Mouse (Mus musculus): ENCODE results near the gene Gcfc2. TPM values are rescaled to one million over a fixed set of nuclear protein-coding genes. Genes with fewer than 3 reads are reported as not detected.

Gcfc2 gene
- total and polyA plus RNA-seq, 3 experiments, result 9.8 to 15.1 TPM; not detected in 1

- H3K79me2 ChIP-seq (ENCODE audit: control insufficient read depth, insufficient read depth, low read length, poor library complexity), result no peaks in the 10 kb centered on the region
- no peak overlapping the region for H3K27ac ChIP-seq (ENCODE audit: control insufficient read depth, low read depth, low read length)
- no peak for DNase-seq (ENCODE audit: low read depth, low spot score)
- no peaks in the 10 kb centered on the region for H3K27me3 ChIP-seq (ENCODE audit: control insufficient read depth in 1 of 2, insufficient read depth in 2 of 2, low read length in 2 of 2)
- no peaks in the 10 kb centered on the region for H3K9me3 ChIP-seq (replicated peaks; ENCODE audit: insufficient read depth, low read length)
- no peak overlapping the region for H3K9ac ChIP-seq (ENCODE audit: control insufficient read depth, low read depth, low read length, poor library complexity, severe bottlenecking)
- peaks cover 0 to 20% of the 10 kb centered on the region in 2 experiments; a peak in 2 of 4 replicates for H3K36me3 ChIP-seq (ENCODE audit: control insufficient read depth in 1 of 2, insufficient read depth in 2 of 2, low read length in 2 of 2)
- no peak overlapping the region for H3K4me3 ChIP-seq (ENCODE audit: control insufficient read depth in 1 of 2, insufficient read depth in 1 of 2, low read depth in 2 of 2, low read length in 2 of 2)
- TF ChIP-seq MAFK (IDR thresholded peaks at IDR 0.05; ENCODE audit: borderline replicate concordance, low read depth, low read length) (no peak), KAT2A (conservative IDR thresholded peaks at IDR 0.05; ENCODE audit: low read depth, low read length) (no peak), NRF1 (IDR thresholded peaks at IDR 0.05; ENCODE audit: insufficient read depth, low read depth, low read length, poor library complexity, severe bottlenecking) (no peak), ZMIZ1 (IDR thresholded peaks at IDR 0.05; ENCODE audit: low read depth, low read length) (0 out of 2 replicates have a peak, but pooled peaks have one; percentile 19), USF1 (IDR thresholded peaks at IDR 0.05; ENCODE audit: low read depth, low read length) (no peak)
- H3K4me1 ChIP-seq (ENCODE audit: control insufficient read depth in 1 of 2, insufficient read depth in 2 of 2, low read length in 2 of 2), result no peaks in the 10 kb centered on the region
Observed at GRCm38 (mm10) chr6:81957992-81958391, 34.5 kb downstream of the Gcfc2 start.

- Histone ChIP-seq H3K27me3 (ENCODE audit: control insufficient read depth in 1 of 2, insufficient read depth in 2 of 2, low read length in 2 of 2) (no peaks in the 10 kb centered on the region), H3K4me1 (ENCODE audit: control insufficient read depth in 1 of 2, insufficient read depth in 2 of 2, low read length in 2 of 2) (peaks cover 0 to 4% of the 10 kb centered on the region in 2 experiments; a peak in 1 of 4 replicates), H3K9ac (ENCODE audit: control insufficient read depth, low read depth, low read length, poor library complexity, severe bottlenecking) (no peak overlapping the region), H3K4me3 (ENCODE audit: control insufficient read depth in 1 of 2, insufficient read depth in 1 of 2, low read depth in 2 of 2, low read length in 2 of 2) (no peak overlapping the region), H3K9me3 (replicated peaks; ENCODE audit: insufficient read depth, low read length) (no peaks in the 10 kb centered on the region), H3K79me2 (ENCODE audit: control insufficient read depth, insufficient read depth, low read length, poor library complexity) (peaks cover 7% of the 10 kb centered on the region), H3K36me3 (ENCODE audit: control insufficient read depth in 1 of 2, insufficient read depth in 2 of 2, low read length in 2 of 2) (peaks cover 3 to 24% of the 10 kb centered on the region in 2 experiments; a peak in 3 of 4 replicates), H3K27ac (ENCODE audit: control insufficient read depth, low read depth, low read length) (no peak overlapping the region)
- TF ChIP-seq HCFC1 (IDR thresholded peaks at IDR 0.05; ENCODE audit: low read depth, low read length) (no peak), SMC3 (IDR thresholded peaks at IDR 0.05; ENCODE audit: low read depth, low read length) (no peak), ZKSCAN1 (IDR thresholded peaks at IDR 0.05; ENCODE audit: low read depth, low read length) (no peak), UBTF (IDR thresholded peaks at IDR 0.05; ENCODE audit: borderline replicate concordance, insufficient read depth, low read depth, low read length) (no peak), TAL1 (IDR thresholded peaks at IDR 0.05; ENCODE audit: low read length) (no peak), MEF2A (IDR thresholded peaks at IDR 0.05; ENCODE audit: extremely low read depth, insufficient replicate concordance, low read depth, low read length, poor library complexity, severe bottlenecking) (no peak), MYB (IDR thresholded peaks at IDR 0.05; ENCODE audit: low read depth, low read length) (no peak), SIN3A (IDR thresholded peaks at IDR 0.05; ENCODE audit: low read length) (no peak), GABPA (IDR thresholded peaks at IDR 0.05; ENCODE audit: low read depth, low read length) (no peak), ETS1 (IDR thresholded peaks at IDR 0.05; ENCODE audit: low read depth, low read length) (no peak), USF2 (IDR thresholded peaks at IDR 0.05; ENCODE audit: borderline replicate concordance in 1 of 2, insufficient read depth in 1 of 2, low read depth in 1 of 2, low read length in 2 of 2) (no peak), POLR2AphosphoS5 (IDR thresholded peaks at IDR 0.05; ENCODE audit: borderline replicate concordance, low read depth, low read length) (no peak), MYC (IDR thresholded peaks at IDR 0.05; ENCODE audit: low read depth, low read length) (no peak), TBP (IDR thresholded peaks at IDR 0.05; ENCODE audit: low read depth, low read length) (no peak)
- DNase-seq (ENCODE audit: low read depth, low spot score), result no peak
Observed at GRCm38 (mm10) chr6:81959866-81960265, 36.4 kb downstream of the Gcfc2 start.

Measured in MEL (cell line).